Mouse (Mus musculus) heart, embryonic 14.5 days (tissue): ENCODE data around the gene B3gat1. TPM values are rescaled to one million over a fixed set of nuclear protein-coding genes. Genes with fewer than 3 reads are reported as not detected.

Experiments
- ATAC-seq: fragments of 200-750 bp; cut with Nextera tagmentation; 2 replicates; pipeline ENCODE4 v1.8.0; 2017; ENCODE audit warnings: low read depth, moderate TSS enrichment; ENCODE audit not compliant: insufficient number of reproducible peaks, insufficient read depth, low FRiP score
- H3K27ac ChIP-seq, 2 experiments: fragments of 200-500 bp in 1 of 2; fragments of 300-500 bp in 1 of 2; sonication (generic) in 1 of 2; replicated peaks in 1 of 2; 2 replicates each; pipeline ENCODE4 v1.5.1; 2012 to 2014; ENCODE audit warnings: low read depth in 2 of 2, low read length in 2 of 2, control low read depth in 1 of 2, mild to moderate bottlenecking in 1 of 2, mixed read lengths in 1 of 2; ENCODE audit not compliant: control insufficient read depth in 1 of 2, insufficient read depth in 1 of 2
- H3K27me3 ChIP-seq: fragments of 300-500 bp; sonication (generic); 2 replicates; pipeline ENCODE4 v1.6.1; 2014; ENCODE audit warnings: mild to moderate bottlenecking, low read length, control low read depth; ENCODE audit not compliant: control insufficient read depth, insufficient read depth
- H3K36me3 ChIP-seq: fragments of 300-500 bp; sonication (generic); 2 replicates; pipeline ENCODE4 v1.6.1; 2014; ENCODE audit warnings: mild to moderate bottlenecking, control low read depth, low read length, mixed read lengths; ENCODE audit not compliant: control insufficient read depth, insufficient read depth
- H3K4me1 ChIP-seq, 2 experiments: fragments of 200-500 bp in 1 of 2; fragments of 300-500 bp in 1 of 2; sonication (generic) in 1 of 2; 2 replicates each; pipeline ENCODE4 v1.6.1; 2012 to 2014; ENCODE audit warnings: low read length in 2 of 2, control low read depth in 1 of 2, mixed read lengths in 1 of 2; ENCODE audit not compliant: control insufficient read depth in 2 of 2, insufficient read depth in 2 of 2
- H3K4me2 ChIP-seq: fragments of 300-500 bp; sonication (generic); 2 replicates; pipeline ENCODE4 v1.6.1; 2014; ENCODE audit warnings: mild to moderate bottlenecking, low read length
- H3K4me3 ChIP-seq, 2 experiments: fragments of 200-500 bp in 1 of 2; fragments of 300-500 bp in 1 of 2; sonication (generic) in 1 of 2; 2 replicates each; pipeline ENCODE4 v1.5.1; 2012 to 2014; ENCODE audit warnings: low read length in 2 of 2, mild to moderate bottlenecking in 2 of 2, control low read depth in 1 of 2, low read depth in 1 of 2, moderate library complexity in 1 of 2; ENCODE audit not compliant: control insufficient read depth in 1 of 2, insufficient read depth in 1 of 2
- H3K9ac ChIP-seq: fragments of 300-500 bp; sonication (generic); 2 replicates; pipeline ENCODE4 v1.6.1; 2014; ENCODE audit warnings: mild to moderate bottlenecking, low read length
- H3K9me3 ChIP-seq: fragments of 300-500 bp; sonication (generic); 2 replicates; pipeline ENCODE4 v1.6.1; 2016; ENCODE audit warnings: low read length, control low read depth; ENCODE audit not compliant: control insufficient read depth
- WGBS: fragments of 180-500 bp; shearing (Covaris S2); extraction: QIAGEN DNeasy Blood & Tissue Kit; methylation state at CpG from one replicate; pipeline ENCODE4 v1.1.7; 2014; 5-methylcytosine and 5-hydroxymethylcytosine counted together
- polyA plus RNA-seq: library from polyadenylated mRNA; unstranded; fragments of >200 nt; fragmentation: Nextera tagmentation; extraction: Ambion mirVana; gene quantifications from 2 replicates; pipeline ENCODE4 v1.2.1, GENCODE M21; 2014

The B3gat1 gene
- polyA plus RNA-seq, 1 experiment from 2014 or later = not detected

DNA sequence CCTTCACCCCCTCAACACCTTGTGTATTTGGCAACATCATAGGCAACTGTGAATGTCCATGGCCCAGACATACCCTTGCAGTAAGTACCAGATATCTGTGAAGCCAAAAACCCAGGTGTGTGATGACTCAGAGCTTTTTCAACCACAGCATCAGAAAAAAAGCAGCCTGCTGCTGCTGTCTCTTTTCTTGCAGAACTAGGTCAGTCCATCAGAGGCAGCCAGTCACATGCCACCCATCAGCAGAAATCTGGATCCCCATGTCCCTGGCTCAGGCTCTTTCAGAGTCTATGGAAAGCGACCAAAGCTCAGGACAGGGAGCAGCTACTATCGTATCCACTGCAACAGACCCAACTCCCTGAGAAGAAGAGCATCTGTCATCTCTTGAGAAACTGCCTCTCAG, 33.2 kb upstream of the B3gat1 start:
- whole genome bisulfite sequencing = 60% methylated on average over 2 of the region's 2 CpGs
- no peak for ATAC-seq
- Histone ChIP-seq H3K36me3 (no peaks in the 10 kb centered on the region), H3K27me3 (no peaks in the 10 kb centered on the region), H3K4me2 (no peak overlapping the region), H3K27ac (no peak overlapping the region), H3K9me3 (no peaks in the 10 kb centered on the region), H3K4me1 (no peaks in the 10 kb centered on the region), H3K4me3 (no peak overlapping the region), H3K9ac (no peak overlapping the region)

DNA sequence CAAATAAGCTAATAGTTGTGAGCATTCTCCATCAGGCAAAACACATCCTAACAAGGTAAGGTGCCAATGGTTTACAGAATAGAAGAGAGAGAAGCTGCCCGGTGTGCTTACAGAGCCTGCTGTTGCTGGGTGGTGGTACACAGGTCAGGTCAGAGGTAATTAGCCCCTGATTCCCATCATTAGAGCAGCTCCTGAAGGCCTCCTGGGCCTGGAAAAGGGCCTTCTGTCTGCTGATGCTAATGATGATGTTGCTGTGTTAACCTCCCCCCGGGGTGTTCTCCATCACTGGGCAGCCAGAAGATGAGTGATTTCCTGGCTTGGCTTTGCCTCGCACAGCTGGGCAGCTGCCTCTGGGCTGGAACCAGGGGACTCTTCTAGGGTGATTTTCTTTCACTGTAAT, 15.1 kb upstream of the B3gat1 start:
- H3K27ac ChIP-seq = no peak overlapping the region
- no peaks in the 10 kb centered on the region for H3K36me3 ChIP-seq
- no peaks in the 10 kb centered on the region for H3K9me3 ChIP-seq
- WGBS = 50% methylated on average over 3 of the region's 3 CpGs
- H3K4me2 ChIP-seq = no peak overlapping the region
- no peak for ATAC-seq
- no peak overlapping the region for H3K4me3 ChIP-seq
- no peaks in the 10 kb centered on the region for H3K27me3 ChIP-seq
- H3K4me1 ChIP-seq = no peaks in the 10 kb centered on the region
- no peak overlapping the region for H3K9ac ChIP-seq

DNA sequence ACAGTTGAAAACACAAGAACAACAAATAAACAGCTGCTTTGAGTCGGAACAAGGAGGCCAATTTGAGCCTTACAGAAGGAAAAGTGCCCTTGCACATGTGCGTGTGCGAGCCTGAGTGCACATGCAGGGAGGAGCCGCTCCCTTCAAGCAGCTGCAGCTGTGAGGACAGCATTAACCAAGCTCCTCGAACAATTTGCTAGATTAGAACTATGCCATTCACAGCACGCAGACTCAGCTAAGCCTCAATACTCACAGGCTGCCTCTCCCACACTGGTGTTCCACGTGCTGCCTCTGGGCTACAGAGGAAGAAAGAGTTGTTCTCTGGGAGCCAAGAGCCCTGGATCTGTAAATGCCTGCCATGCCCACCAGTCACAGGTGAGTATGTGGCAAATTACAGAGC, 11.8 kb upstream of the B3gat1 start:
- no peaks in the 10 kb centered on the region for H3K36me3 ChIP-seq
- H3K9ac ChIP-seq = no peak overlapping the region
- no peak overlapping the region for H3K4me2 ChIP-seq
- H3K4me3 ChIP-seq = no peak overlapping the region
- no peaks in the 10 kb centered on the region for H3K4me1 ChIP-seq
- H3K27me3 ChIP-seq = no peaks in the 10 kb centered on the region
- no peak overlapping the region for H3K27ac ChIP-seq
- WGBS = 74% methylated on average over 7 of the region's 7 CpGs
- no peaks in the 10 kb centered on the region for H3K9me3 ChIP-seq
- no peak for ATAC-seq

DNA sequence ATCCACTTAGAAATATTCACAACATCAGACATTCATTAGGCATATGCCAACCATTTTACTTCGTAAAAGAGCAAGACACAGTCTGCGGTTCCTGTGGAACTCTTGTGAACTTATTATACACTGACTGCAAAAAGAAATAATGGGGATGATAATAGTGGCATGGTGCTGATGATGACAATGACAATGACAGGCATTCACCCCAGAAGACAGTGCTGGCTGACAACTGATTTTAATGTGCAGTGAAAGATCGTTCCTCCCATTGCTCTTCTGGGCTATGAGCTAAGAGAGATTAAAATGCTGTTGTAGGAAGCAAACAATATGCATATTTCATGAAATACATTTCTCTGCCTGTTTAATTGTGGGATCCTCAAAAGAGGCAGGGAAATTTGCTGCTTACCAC, 7.8 kb upstream of the B3gat1 start:
- ATAC-seq = no peak
- no peaks in the 10 kb centered on the region for H3K4me1 ChIP-seq
- peaks cover 1% of the 10 kb centered on the region; the same call in 1 of the 2 replicates for H3K27me3 ChIP-seq
- no peak overlapping the region for H3K9ac ChIP-seq
- no peak overlapping the region for H3K4me2 ChIP-seq
- H3K4me3 ChIP-seq = no peak overlapping the region
- H3K27ac ChIP-seq = no peak overlapping the region
- no peaks in the 10 kb centered on the region for H3K9me3 ChIP-seq
- no peaks in the 10 kb centered on the region for H3K36me3 ChIP-seq
- 82% methylated on average over 3 of the region's 3 CpGs for WGBS

DNA sequence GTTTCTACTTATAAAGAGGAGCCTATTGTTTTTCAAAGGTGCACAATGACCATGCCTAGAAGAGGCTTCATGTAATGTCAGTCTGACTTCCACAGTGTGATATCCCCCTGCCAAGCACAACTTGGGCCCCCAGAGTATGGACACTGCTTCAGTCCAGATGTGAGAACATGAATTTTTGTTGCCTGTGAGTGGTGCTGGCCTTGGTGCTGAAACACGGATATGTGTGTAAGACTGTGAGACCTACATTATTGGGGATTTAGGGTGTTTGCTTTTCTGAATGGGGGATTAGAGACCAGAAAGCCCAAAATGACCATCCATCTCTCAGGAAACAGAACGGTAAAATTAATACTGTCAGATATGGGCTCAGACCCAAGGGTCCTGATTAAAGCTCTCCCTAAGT, 6.1 kb upstream of the B3gat1 start:
- Histone ChIP-seq H3K4me3 (no peak overlapping the region), H3K4me1 (no peaks in the 10 kb centered on the region), H3K4me2 (no peak overlapping the region), H3K9ac (no peak overlapping the region), H3K27me3 (peaks cover 17% of the 10 kb centered on the region), H3K36me3 (no peaks in the 10 kb centered on the region), H3K27ac (no peak overlapping the region), H3K9me3 (no peaks in the 10 kb centered on the region)
- ATAC-seq = no peak
- WGBS = 35% methylated on average over 2 of the region's 2 CpGs

DNA sequence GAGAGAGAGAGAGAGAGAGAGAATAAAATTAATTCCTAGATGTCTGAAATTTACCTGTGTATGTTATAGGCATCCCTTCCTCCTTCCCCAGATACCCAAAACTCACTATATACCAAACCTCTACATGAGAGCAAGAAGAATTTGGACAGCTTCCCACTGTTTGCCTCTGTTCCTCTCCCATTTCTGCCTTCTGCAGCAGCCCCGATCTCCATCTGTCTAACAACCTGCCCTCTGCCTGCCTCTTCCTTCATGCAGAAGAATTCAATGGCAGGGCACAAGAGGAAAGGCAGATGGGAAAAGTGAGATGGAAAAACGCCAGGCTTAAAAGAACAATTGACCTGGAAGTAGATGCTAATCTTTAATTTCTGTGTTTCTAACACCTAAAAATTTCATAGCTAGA, 5.0 kb upstream of the B3gat1 start:
- H3K36me3 ChIP-seq = no peaks in the 10 kb centered on the region
- no peak for ATAC-seq
- 66% methylated on average over 2 of the region's 2 CpGs for WGBS

DNA sequence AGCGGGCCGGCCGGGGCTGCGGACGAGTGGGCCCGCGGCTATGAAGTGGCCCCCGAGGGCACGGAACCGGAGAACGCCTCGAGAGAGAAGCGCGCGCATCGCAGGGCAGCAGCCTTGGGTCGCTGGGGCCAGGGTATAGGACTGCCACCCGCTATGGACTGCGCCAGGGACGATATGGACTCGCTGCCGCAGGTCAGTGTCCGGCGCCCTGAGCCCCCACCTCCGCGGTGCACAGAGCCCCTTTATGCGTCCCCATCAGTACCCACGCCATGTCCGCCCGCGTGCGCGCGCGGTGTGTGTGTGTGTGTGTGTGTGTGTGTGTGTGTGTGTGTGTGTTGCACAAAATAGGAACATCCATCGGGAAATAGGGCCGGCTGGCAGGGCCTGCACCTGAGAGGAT, 458 bp downstream of the B3gat1 start:
- 0 out of 2 replicates have a peak overlapping the region, but pooled peaks have one; percentile 8 for H3K9ac ChIP-seq
- ATAC-seq = peak; percentile 46; the same call in 1 of the 2 replicates
- whole genome bisulfite sequencing = 2% methylated on average over 27 of the region's 37 CpGs

More for the DNA sequence above, 5.0 kb upstream of the B3gat1 start:
- peaks cover 0 to 2% of the 10 kb centered on the region in 2 experiments; a peak in 1 of 4 replicates for H3K4me1 ChIP-seq
- H3K9me3 ChIP-seq = no peaks in the 10 kb centered on the region
- no peak overlapping the region for H3K4me3 ChIP-seq
- no peak overlapping the region for H3K4me2 ChIP-seq
- no peak overlapping the region for H3K9ac ChIP-seq
- no peak overlapping the region for H3K27ac ChIP-seq
- peaks cover 28% of the 10 kb centered on the region for H3K27me3 ChIP-seq

DNA sequence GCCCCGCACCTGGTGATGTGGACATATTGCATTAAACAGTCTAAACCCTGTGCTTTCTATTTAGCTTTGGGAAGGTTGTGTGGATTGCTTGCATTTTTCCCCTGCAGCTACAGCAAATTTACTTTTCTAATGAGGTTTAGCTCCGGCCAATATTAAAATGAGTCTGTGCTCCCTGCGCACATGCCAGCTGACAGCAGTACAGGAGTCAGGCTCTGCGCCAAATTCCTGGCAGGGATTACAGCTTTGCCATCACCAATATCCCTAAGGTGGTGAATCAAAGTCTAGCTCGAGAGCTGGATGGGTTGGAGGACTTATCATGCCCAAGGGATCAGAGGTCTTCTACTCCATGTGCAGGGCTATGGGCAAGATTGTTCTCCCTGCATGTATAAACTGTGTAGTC, 3.6 kb downstream of the B3gat1 start:
- Histone ChIP-seq H3K27me3 (peaks cover 43% of the 10 kb centered on the region), H3K9ac (no peak overlapping the region), H3K4me3 (no peak overlapping the region), H3K27ac (no peak overlapping the region), H3K9me3 (no peaks in the 10 kb centered on the region), H3K4me2 (no peak overlapping the region), H3K4me1 (peaks cover 0 to 8% of the 10 kb centered on the region in 2 experiments; a peak in 1 of 4 replicates), H3K36me3 (no peaks in the 10 kb centered on the region)
- WGBS = 70% methylated on average over 5 of the region's 5 CpGs
- no peak for ATAC-seq

More for the DNA sequence above, 458 bp downstream of the B3gat1 start:
- no peak overlapping the region for H3K27ac ChIP-seq
- peaks cover 0 to 8% of the 10 kb centered on the region in 2 experiments; a peak in 1 of 4 replicates for H3K4me1 ChIP-seq
- no peaks in the 10 kb centered on the region for H3K36me3 ChIP-seq
- H3K27me3 ChIP-seq = peaks cover 56% of the 10 kb centered on the region
- no peaks in the 10 kb centered on the region for H3K9me3 ChIP-seq
- H3K4me3 ChIP-seq = peak overlapping the region; percentile 29 to 46
- peak overlapping the region; percentile 85 for H3K4me2 ChIP-seq
